Mouse (Mus musculus) mature B cell (primary cell): ENCODE data around the gene Kcnj14.

ENCODE experiments used
- in situ Hi-C: fragments of 300-500 bp; cut with MboI; formaldehyde crosslinking; loops from 2 replicates; pipeline ENCODE4 v1.14.3; 2019

Kcnj14 gene

DNA sequence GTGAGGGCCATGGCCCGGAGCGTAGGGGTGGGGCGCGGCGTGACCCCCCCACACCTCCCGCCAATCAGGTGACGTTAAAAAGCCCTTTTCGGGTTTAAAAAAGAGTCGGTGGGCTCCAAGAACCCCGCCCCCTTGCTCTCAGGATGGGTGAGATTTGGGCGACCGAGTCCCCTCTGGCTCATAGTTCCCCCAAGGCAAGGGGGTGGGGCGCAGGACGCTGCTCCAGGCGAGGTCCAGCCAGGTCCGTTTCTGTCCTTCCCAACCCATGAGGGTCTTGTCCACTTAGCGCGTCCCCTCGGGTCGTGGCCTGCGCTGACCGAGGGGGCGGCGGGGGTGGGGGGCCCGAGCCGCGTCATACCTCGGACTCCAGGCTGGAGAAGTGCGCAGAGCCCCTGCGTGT, 7.8 kb upstream of the Kcnj14 start:
- in situ Hi-C loops: no loop called here

DNA sequence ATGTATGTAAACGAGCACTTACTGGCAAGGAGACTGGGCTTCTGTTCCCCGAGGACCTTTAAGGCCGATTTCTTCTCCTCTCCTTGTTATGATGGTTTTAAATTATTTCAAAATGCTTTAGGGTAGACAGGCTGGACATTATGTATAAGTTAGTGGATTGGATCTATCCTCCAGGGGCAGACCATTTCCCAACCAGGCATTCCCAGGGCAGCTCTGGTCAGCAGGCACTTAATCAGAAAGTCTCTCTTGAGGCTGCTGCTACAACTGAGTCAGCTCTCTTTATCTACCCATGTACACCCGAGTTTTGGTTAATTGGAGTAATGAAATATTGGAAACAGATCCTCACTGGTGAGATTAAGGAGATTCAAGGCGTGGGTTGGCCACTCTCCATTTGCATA, 6.5 kb upstream of the Kcnj14 start:
- in situ Hi-C loops: no loop called here

DNA sequence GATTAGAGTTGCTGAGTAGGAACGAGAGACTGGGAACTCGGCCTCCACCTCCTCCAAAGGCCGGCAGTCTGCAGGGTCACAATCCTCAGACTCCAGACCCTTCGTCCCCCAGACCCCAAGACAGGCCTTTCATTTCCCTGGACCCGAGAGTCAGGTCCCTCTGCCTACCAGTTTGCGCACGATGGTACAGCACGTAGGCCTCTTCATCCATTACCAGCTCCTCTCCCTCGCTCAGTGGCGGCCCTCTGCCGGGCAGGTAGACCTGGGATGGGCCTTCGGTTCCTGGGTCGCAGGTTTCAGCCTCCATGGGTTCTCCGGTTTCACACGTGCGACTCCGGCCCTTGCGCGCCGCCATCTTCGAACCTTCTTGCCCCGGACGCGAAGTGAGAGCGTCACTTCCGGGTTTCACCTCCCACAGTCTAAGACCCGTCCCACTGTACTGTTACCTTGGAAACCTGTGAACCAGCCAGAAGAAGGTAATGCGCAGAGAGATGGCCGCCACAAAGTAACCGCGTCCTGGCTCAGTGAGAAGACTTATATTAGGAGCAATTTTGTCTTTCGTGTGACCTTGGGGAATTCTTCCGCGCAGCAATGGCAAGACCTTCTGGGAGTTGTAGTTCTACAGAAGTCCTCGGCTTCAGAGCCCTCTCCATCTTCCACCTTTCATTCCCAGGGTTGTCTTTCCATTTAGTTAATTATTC, 6.0 kb upstream of the Kcnj14 start, which contains the start of gene Grwd1:
Grwd1 (minus strand) TSS at position 518 of the 701 bp plus-strand sequence.
- in situ Hi-C loops: no loop called here

DNA sequence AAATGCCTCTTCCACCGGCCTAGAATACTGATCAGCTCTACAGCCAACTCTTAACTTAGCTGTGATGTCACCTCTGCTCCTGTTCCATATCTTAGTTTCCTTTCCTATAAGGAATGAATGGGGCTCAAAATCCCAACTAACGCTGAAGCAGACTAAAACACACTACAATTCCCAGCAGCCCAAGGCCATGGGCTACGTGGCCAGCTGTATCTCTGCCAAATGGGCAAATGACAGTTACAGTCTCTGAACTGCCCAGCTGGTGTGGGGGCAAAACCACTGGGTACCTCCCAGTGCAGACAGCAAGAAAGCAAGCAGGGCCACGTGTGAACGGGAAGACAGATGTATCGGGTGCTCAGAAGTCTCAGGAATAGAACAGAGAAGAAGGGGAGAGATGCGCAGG, 2.0 kb upstream of the Kcnj14 start:
- in situ Hi-C loops: no loop called here

DNA sequence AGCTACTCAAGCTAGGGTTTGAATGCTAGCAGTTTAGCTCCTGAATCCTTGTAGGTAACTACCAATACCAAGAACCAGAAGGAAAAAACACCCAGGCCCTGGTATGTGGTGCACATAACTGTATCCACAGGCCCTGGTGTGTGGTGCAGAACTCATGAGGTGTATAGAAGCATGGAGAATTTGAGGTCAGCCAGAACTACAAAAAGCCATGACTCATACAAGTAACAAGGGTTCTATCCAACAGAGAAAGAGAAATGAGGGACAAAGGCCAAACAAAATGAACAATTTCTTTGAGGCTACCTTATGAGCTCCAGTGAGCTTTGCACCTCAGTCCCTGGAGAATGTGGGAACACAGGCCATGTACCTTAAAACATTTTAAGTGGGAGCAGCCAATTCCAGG, 3.7 kb downstream of the Kcnj14 start:
- in situ Hi-C loops: no loop called here

DNA sequence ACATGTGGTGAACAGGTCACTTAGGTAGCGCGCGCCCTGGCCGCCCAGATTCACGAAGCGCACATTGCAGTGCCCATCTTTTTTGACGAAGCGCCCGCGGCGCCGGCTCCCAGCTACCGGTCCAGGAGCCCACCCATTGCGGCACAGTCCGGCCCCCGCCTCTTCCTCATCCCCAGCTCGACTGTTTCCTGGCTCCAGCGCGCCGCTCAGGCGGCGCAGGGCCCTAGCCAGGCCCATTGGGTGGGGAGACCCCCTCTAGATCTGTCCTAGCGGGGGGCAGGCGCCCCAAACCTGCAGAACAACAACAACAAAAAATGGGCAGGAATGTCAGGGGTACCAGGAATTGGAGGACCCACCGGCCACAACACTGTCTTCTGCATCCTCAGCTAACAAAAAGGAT, 4.7 kb downstream of the Kcnj14 start:
- in situ Hi-C loops: no loop called here

DNA sequence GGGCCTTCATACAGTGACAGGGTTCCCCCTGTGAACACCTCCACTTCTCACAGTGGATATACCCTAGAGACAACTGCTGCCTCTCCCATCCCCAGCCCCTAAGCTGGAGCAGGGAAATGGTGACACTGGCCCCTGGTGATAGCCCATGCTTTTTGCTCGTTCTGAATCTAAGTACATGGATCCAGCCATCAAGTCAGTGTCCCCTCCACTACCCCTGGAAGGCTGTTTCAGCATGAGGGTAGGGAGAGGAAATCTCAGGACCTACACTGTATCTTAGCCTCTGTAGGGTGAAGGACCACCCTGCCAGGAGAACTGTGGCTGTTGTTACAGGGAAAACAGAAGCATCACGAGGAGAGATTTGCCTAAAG, 8.6 kb downstream of the Kcnj14 start:
- in situ Hi-C loops: no loop called here

DNA sequence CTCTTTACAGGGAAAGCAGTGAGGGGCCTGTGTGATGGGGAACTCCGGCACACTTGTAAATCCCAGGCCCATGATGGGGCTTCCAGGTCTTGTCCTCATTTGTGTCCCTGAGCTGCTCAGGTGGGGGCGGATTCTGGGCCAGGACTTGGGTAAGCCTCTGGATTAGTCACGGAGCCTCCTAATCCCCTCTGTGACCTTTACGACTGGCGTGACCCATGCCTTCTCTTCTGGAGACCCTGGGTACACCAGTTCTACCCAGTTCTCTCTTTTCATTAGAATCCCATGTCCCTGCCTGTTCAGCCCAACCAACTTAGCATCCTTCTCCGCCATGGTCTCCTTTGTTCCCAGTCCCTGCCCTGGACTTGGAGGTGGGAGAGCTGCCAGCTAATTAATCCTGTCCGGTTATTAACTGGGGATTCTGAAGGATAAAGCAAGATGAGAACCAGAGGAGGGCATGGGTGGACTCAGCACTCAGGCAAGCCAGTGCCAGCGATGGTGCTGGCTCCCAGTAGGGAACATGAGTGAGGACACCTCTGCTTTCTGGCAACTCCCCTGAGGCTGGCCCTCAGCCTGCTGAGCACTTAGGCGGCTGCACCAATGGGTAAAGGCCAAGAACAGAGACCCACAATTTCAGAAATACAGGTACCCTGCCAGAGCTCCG, 9.1 kb downstream of the Kcnj14 start:
- in situ Hi-C loops: no loop called here

DNA sequence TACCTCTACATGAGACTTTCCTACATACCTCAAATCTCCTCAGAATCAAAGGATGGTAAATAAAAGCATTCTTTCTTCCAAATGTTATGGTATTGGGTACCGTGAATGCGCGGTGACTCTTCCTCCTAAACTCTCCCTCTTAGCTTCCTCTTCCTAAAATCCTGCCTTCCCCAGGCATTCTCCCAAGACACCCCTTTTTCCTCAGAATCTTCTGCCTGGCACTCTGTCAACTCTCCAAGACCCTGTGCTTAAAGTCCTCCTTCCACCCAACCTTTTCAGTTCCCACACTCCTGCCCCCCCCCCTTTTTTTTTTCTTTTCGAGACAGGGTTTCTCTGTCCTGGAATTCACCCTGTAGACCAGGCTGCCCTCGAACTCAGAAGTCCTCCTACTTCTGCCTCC, 9.7 kb downstream of the Kcnj14 start:
- in situ Hi-C loops: no loop called here

DNA sequence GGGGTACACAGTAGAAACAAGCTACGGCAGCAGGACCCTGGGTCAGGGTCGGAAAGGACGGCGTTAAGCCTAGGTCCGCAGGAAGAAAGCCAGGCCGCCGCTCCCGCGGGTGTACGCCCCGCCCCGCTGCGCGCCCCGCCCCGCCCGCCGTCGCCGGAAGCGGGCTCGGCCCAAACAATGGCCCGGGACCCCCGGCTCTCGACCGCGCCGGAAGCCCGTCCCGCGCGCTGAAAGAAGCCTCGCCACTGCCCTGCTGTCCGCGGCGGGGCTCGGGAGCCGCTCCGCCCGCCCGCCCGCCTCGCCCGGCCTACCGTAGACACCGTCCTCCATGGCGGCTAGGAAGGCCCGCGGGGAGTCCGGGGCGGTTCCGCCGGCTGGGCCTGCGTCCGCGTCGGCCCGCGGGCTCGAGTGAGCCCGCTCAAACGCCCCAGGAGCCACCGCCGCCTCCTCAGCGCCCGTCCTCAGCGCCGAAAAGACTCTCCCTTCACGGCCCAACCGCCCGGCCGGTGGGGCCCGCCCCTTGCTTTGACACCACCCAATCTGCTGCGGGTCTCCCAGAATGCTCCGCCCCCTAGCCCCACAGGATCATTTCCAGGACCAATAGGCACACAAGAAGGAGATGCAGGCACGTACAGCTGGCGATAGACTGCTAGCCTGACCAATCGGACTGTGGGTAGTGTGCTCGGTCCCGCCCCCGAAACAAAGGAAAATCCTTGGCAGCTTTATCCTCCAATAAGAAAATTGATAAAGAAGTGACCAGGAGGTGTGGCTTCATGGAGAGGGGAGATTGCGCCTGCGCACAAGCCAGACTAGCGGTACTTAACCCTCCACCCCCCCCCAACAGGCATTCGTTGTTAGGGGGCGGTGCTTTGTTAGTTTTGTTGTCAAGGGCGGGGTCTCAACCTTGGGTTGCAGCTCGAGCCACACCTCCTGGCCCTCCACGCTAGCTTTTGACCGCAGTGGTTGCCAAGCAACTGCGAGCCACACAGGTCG, 10.5 kb downstream of the Kcnj14 start, which contains the start of gene Cyth2:
Cyth2 (minus strand) TSS at position 795 of the 993 bp plus-strand sequence.
- in situ Hi-C loops: no loop called here

DNA sequence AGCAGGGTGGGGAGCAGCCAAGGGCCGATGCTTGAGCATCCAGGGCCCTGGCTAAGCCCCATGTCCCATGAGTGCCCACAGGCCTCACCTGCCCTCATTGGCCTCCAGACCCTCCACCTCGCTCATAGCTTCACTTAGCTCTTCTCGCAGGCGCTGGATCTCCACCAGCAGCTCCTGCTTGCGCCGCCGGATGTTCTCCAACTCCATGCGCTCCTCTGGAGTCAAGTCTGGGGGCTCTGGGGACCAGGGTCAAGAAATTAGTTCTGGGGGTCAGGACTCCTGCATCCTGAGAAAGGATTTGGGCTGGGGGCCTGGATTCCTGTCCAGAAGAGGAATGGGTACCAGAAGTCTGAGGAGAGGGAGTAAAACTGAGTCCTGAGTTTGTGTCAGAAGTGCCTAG, 11.7 kb downstream of the Kcnj14 start:
- in situ Hi-C loops: no loop called here

DNA sequence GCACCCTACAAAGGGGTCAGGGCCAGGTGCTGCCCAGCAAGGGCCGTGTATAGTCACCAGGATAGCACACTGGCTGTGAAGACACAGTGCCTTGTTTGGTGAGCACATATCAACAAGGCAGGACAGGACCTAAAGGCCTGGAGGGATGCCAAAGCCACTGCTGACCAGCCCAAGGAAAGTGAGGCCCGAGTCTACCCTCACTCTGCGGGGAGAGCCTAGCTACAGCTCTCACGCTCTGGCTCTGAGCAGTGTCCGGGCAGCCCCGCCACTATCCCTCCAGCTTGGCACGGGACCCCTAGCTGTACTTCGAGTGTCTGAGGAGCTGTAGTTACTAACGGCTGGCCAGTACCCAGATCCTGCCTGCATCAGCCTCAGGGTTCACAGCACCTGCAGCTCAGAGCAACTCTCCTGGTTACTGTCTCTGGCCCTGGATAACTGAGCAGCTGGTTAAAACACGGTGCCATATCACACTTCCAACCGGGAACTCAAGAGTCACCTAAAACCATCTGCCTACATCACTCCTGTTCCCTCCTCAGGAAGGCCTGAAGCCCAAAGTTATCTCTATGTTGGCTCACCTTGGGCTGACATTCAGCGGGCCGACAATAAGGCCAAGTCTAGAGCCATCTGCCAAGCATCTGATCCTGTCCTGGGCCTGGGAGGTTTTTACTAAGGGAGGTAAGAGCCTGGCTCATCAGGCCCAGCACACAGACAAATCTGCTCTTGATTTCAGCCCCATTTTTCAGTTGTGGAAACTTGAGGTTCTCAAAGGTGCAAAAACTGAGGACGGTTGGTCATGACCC, 15.1 kb downstream of the Kcnj14 start:
- in situ Hi-C loops: no loop called here

DNA sequence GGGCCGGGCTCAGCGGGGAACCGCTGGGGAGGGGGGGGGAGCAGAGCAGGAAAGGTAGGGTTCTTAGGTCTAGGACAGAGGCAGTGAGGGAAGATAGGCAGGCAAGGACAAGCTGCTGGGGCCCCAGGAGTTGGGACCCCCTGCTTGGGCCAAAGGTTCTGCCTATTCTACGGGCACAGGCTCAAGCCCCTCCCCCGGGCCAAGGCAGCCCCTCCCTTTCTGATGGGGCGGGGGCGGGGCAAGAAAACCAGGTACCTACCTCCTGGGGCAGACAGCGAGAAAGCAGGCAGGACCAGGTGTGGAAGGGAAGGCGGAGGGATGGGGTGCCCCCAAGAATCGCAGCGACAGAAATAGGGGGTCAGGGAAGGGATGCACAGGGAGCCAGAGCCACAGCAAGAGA, 16.1 kb downstream of the Kcnj14 start:
- in situ Hi-C loops: no loop called here

DNA sequence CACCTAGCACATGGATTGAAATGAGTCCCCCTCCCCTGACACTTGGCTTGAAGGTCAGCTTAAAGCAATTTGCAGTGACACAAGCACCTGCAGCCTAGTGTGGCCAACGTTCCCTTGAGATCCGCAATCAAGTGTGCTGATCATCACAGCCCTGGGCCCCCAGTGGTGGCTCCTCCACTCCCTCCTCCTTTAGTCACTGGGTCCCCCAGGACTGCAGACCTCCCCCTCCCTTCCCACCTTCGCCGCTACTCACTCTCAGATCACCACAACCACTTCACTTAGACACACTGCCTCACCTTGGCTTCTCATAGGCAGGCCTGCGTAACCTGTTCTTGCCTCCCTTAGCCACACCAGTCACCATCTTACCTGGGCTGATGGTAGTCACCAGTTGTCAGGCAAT, 18.6 kb downstream of the Kcnj14 start:
- in situ Hi-C loops: no loop called here

DNA sequence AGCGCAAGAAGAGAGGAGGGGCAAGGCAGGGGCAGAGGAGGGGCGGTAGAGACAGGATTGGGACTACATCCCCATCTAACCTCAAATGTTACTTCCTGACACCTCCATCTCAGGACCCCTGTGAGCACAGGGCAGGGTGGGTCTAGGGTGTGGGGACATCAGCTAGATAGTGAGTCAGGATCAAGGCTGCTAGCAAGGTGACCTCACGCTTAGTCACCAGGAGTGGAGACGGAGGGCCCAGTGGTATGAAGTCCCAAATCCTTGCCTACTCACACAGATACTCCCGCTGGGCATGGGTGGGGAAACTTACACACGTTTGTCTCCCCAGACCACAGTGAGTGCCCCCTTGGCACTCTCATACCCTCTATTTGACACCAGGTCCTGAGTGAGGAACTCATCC, 22.0 kb downstream of the Kcnj14 start:
- in situ Hi-C loops: loop anchor here (5.0 kb wide), 1 partner anchor 70 kb away; no protein-coding TSS in a partner anchor

DNA sequence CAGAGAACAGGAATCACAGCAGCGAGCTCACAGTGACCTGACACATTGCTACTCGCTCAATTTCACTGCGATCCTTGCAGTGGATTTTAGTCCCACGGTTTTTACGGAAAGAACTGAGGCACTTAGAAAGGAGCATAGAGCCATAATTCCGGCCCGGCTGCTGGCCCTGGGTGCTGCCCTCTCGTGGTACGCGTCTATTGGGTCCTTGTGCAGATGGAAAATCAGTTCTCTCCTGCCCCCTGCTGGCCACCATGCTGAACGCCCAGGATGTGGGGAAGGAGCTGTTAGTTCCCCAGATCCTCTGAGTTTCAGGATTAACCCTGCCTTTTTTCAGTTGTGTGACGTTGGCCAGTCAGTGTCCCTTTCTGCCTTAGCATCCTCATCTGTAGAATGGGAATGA, 23.2 kb downstream of the Kcnj14 start:
- in situ Hi-C loops: loop anchor here (5.0 kb wide), 1 partner anchor 69 kb away; no protein-coding TSS in a partner anchor

DNA sequence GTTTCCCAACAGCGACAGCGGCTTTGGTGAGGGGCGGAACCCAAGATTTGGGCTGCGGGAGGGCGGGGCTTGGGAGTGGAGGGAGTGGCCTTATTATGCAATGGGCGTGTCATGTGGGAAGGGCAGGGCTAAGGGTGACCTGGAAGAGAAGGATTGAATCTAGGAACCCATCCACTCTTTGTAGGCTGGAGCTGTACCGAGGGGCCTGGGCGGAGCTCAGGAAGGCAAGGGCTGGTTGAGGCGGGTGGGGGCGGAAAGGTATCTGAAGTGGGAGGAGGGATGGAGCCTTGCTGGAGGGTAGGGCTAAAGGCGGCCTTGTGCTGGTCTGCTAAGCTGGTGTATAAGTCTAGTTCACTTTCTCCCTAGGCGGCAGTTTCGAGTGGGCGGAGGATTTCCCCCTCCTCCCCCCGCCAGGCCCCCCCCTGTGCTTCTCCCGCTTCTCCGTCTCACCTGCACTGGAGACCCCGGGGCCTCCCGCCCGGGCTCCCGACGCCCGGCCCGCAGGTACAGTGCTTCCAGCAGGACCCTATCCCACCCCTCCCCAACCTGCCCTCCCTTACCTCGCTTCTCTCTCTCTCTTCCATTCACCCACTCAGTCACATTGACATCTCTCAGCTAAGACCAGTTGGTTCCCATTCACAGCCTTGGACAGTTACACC, 23.9 kb downstream of the Kcnj14 start:
- in situ Hi-C loops: loop anchor here (5.0 kb wide), 1 partner anchor 68 kb away; no protein-coding TSS in a partner anchor

DNA sequence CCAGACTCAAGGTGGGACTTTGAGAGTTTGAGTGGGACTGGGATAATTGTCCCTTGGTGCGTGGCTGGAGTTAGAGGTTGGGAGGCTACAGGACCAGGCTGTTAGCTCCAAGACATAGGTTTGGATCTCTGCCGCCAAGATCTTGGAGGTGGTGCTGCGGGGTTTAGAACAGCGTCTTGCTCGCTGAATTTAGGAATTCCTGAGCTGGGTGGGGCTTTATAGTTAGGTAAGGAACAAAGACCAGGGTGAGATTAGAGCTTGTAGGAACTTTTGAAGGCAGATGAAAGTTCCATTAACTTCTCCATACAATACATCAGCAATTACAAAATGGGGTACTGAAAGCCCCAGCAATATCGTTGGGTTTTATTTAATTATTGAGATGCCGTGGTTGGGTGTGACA, 24.6 kb downstream of the Kcnj14 start:
- in situ Hi-C loops: loop anchor here (5.0 kb wide), 1 partner anchor 68 kb away; no protein-coding TSS in a partner anchor

DNA sequence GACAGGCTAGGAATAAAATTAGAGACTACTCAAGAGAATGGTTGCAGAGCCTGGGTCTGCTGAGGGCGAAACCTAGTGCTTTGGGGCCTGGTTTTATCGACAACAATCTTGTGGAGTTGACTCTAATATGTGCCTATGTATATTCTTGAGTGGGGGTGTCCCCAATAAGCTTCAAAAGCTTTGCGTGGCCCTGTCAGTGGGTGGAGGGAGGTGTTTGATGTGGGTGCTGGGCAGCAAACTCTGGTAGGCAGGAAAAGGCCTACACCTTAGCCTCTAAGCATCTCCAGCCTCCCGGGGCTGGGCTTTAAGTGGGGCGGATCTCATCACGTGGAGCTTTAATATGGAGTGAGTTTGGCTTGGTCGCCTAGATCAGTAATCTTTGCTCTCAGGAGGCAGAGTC, 25.7 kb downstream of the Kcnj14 start:
- in situ Hi-C loops: no loop called here

DNA sequence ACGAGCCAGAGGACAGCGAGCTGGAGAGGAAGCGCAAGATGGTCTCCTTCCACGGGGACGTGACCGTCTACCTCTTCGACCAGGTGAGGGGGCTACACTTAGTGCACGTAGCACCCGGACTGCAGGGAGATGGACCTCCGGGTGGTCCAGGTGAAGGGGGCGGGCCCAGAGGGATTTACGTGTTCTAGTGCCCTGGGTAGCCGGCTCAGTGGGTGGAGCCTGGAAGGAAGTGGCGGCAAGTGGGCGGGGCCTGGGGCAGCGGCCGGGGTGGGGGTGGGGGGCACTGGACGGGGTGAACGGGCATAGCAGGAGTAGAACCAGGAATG, 26.1 kb downstream of the Kcnj14 start:
- in situ Hi-C loops: no loop called here
